Mouse (Mus musculus) cerebellum, adult (tissue): ENCODE results near the gene Aldh4a1.

Source experiments
- ATAC-seq: cut with Nextera tagmentation; 2 replicates; pipeline ENCODE4 v1.9.2; 2017; ENCODE audit warnings: mild to moderate bottlenecking, moderate library complexity, mixed read lengths; ENCODE audit not compliant: insufficient number of reproducible peaks, low FRiP score, low TSS enrichment

Aldh4a1 gene

DNA sequence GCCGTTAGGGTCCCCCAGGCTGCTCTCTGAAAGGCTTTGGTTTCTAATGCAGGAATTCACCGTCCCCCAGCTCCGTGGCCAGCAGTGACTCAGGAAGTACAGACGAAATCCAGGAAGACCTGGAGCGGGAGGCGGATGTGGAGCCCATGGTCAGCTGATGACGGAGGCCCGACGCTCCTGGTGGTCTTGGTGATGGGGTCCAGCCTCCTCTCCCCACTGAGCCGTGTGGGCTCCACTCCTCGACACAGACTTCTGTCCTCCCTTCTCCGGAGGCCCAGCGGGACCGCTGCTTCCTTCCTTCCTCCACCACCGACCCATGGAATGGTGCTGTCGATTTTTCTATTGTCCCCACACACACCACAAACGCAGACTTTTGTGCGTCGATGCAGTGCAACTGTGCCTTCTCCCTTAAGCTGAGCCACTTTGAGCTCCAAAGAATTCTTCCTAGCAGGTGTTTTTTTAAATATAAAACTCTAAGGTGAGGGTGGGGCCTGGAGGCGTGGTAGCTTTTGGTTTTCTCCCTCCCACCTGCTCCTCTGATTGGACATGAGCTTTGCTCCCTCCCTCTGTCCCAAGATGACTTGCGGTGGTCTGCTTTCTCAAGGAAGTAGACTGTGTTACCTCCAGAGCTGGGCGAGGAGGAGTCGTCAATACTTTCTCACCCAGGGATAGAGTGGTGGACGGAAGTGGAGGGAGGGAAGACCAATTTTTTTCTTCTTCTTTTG lies 6.2 kb upstream of the Aldh4a1 start:
- ATAC-seq: no peak

DNA sequence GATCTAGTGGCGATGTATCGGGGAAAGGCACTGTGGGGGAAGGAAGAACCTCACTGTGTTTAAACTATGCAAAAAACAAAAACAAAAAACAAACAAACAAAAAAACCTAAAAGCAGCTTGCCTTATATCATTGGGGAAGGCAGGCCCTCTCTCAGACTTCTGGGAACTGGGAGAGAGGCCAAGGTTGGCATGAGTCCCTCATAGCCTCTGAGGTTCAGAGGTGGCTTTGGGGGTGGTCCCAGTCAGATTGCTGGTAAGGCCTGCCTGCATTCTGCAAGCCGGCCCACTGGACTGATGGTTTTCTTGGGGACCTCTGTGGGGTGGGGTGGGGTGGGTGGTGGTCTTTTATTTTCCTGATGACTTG lies 5.7 kb upstream of the Aldh4a1 start:
- no peak for ATAC-seq

DNA sequence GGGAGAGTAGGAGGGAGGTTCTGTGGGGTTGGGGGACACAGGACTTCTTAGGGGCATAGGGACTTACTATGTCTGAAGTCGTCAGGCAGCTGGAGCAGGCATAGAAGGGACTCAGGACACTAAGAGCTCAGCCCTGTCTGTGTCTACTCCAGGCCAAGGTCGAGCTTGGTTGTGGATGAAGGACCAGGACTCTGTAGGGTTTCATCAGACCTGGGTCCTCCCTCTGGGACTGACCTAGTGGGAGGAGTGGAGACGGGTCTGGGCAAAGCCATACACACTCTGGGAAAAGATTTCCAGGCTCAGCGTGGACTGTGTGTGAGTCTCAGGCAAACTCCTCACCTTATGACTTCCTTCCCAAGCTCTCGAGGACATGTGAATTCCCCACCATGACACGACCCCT lies 2.9 kb upstream of the Aldh4a1 start:
- no peak for ATAC-seq

DNA sequence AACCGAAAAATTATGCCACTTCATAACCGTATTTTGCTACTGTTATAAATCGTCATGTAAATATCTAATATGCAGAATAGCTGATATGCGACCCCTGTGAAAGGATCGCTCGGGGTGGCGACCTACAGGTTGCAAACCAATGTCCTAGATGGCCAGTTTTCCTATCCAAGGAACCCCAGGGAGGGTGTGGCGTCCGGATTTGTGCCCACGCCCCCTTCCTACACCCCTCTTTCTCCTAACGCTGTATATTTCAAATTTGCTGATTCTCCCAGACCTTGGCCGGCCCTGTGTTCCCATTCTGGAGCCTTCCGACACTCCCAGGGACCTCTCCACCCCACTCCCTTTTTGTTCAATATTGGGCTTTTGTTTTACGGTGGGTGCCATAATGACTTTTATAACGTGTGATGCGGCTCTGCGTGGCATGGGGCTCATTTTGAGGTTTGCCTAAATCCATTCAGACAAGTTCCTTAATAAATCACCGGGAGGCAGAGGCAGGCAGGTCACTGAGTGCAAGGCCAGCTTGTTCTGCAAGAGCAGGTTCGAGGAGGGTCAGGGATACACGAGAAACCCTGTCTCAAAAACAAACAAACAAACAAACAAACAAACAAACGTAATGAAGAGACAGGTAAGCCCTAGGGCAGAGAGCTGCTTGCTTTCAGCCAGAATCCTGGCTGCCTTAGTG lies 909 bp downstream of the Aldh4a1 start:
- ATAC-seq: no peak

- ATAC-seq: no peak
Measured at GRCm38 (mm10) chr4:139624116-139624489, 1.4 kb downstream of the Aldh4a1 start.

GRCm38 (mm10) chr4:139624706-139625105 lies 2.0 kb downstream of the Aldh4a1 start:
- no peak for ATAC-seq

- ATAC-seq: no peak
Measured at GRCm38 (mm10) chr4:139627361-139627760, 4.7 kb downstream of the Aldh4a1 start.

DNA sequence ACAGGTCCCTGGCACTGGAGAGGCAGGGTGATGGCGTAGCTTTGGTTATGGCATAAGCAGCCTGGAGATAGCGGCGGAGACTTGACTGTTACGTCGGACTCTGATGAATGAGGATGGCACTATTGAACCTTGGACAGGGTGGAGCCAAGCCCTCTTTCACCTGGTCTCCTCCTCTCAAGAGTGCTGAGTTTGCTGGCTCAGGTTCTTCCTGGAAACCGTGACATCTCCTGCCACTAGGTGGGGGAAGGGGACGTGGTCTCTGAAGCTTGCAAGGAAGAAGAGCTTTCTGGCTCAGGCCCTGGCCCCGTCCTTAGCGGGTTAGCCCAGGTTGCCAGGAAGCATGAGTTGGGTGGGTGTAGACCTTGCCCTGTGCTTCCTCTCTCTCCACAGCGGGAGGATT lies 7.5 kb downstream of the Aldh4a1 start:
- no peak for ATAC-seq

GRCm38 (mm10) chr4:139631141-139631540 lies 8.5 kb downstream of the Aldh4a1 start:
- ATAC-seq: no peak

- ATAC-seq: no peak
Measured at GRCm38 (mm10) chr4:139631569-139632253, 9.0 kb downstream of the Aldh4a1 start.

GRCm38 (mm10) chr4:139632254-139632580 lies 9.6 kb downstream of the Aldh4a1 start:
- no peak for ATAC-seq

GRCm38 (mm10) chr4:139636373-139636772 lies 13.7 kb downstream of the Aldh4a1 start:
- ATAC-seq: no peak

DNA sequence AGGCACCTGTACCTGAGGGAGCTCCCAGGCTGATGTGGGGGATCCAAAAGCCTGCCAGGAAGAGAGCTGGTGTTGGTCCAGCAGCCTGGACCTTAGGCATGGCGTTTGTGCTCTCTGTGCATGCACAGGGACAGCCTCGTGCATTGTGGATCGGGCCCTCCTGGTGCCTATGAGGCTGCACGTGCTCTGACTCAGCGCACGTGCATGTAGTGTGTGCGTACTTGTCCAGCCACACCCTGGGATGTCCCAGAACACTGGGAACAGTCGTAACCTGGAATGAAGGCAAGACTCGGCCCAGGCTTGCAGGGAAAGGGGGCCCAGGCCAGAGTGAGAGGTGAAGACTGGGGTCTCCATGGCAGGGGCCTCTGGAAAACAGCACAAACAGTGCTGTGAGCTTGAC lies 15.2 kb downstream of the Aldh4a1 start:
- ATAC-seq: no peak

DNA sequence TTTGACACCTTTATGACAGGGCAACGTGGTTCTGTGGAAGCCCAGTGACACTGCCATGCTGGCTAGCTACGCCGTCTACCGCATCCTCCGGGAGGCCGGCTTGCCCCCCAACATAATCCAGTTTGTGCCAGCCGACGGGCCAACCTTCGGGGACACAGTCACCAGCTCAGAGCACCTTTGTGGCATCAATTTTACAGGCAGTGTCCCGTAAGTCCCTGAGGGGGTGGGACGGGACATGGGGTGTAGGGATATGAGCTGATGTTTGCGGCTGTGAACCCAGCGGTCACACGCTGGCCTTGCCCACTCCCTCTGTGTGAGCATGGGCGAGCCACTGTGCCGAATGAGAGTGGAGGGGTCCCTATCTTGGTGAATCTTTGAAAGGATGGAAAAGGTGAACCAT lies 15.7 kb downstream of the Aldh4a1 start:
- no peak for ATAC-seq

DNA sequence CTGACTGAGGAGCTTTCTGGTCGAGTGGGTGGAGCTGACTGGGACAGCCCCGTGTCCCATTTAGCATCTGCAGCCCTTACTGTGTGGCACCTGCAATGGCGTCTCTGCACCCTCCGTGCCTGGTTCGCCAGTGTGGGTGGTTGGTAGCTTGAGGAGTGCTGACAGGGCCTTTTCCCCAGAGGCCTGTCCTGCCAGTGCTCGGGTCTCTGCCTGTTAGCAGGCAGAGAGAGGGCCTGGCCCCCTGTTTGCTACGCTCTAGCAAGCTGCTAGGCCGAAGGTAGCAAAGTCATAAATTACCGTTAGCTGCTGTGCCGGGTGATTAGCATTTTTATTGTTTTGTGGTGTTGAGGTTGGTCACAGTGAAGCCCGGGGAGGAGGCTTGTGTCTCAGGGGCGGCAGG lies 17.1 kb downstream of the Aldh4a1 start:
- no peak for ATAC-seq

DNA sequence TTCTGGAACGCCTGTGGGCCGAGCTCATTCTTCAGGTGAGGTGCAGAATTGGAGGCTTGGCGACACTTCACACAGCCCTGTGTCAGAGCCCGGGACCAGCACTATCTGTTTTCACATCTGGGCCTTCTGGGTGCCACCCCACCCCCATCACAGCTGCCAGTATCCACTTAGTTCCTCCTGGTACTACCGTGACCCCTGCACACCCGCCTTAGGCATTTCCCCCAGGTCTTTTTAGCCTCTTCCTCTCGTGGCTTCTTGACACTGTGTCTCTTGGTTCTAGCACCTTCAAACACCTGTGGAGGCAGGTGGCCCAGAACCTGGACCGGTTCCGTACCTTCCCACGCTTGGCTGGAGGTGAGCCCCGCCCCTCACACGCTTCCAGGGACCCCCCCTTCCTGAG lies 17.7 kb downstream of the Aldh4a1 start:
- ATAC-seq: no peak

GRCm38 (mm10) chr4:139640775-139641174 lies 18.1 kb downstream of the Aldh4a1 start:
- no peak for ATAC-seq

DNA sequence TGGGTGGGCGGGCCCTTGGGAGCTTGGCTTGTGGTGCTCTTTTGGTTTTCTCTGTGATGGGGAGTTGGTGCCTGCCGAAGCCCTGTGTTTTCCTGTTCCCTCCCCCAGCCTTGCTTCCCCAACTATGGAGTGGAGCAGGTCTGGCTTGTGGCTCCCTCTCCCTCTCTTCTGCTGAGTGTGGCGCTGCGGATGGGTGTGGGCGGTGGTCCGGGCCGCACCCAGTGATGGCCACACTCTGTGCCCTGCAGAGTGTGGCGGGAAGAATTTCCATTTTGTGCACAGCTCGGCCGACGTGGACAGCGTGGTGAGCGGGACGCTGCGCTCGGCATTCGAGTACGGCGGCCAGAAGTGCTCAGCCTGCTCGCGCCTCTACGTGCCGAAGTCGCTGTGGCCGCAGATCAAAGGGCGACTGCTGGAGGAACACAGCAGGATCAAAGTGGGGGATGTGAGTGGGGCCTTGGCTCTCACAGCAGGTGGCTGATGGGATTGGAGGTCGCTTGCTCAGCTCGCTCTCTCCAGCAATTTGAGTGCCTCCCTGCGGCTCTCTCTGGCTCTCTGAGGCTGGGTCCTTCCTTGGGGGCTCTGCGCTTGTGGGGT lies 19.3 kb downstream of the Aldh4a1 start:
- ATAC-seq: no peak

- ATAC-seq: peak; percentile 47; the same call in 1 of the 2 replicates
Measured at GRCm38 (mm10) chr4:139643972-139644371, 21.3 kb downstream of the Aldh4a1 start.

GRCm38 (mm10) chr4:139646916-139647315 lies 24.2 kb downstream of the Aldh4a1 start:
- ATAC-seq: no peak

GRCm38 (mm10) chr4:139650086-139650743 lies 27.5 kb downstream of the Aldh4a1 start:
- ATAC-seq: no peak
